Mouse (Mus musculus) c-Kit-positive CD71-negative TER-119-negative erythroid progenitor cells, embryonic 14.5 days (primary cell): ENCODE data around the gene Wnt9a.
"Not testable (repeated sequence)": the region's sequence is repeated elsewhere in the genome, so short reads cannot be mapped to it uniquely, and the experiment has no call there.

Source experiments
- DNase-seq: peaks from one replicate; pipeline ENCODE4 v3.0.0-alpha.2; 2013; ENCODE audit warnings: low read depth

The Wnt9a gene

DNA sequence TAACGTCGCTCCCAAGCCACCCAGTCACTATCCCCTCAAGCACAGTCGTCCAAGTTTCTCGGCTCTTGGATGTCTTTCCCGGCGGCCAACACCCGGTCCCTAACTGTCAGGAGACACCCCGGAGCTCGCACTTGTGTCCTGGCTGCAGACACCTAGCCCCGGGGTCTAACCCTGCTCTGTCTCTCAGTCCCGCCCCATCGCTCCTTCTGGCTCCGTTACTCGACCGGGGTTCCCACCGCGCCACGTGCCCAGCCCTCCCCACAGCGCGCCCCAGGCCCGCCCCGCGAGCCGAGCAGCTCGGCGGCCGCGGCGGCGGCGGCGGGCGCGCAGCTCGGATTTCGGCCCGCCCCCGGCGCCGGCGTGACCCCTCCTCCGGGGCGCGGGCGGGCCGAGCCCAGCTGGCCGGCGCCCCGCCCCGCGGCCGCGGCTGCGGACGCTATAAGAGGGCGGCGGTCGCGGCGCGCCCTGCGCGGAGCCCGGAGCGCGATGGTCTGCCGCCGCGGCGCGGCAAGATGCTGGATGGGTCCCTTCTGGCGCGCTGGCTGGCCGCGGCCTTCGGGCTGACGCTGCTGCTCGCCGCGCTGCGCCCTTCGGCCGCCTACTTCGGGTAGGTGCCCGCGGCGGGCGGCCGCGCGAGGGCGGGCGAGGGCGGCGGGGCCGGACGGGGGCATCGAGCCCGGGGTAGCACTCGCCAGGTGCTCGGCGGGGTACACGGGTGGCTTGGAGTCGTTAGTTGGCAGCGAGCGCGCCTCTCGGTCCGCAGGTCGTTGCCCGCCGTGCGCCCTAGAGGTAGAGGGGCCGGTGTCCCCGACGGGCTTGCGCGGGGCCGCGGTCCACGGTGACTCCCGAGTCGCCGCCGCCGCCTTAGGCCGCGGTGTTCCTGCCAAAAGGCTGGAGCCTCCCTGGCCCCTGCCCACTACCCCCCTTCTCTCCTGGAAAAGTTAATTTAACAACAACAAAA lies at the start of gene Wnt9a:
Gene Wnt9a, plus strand, starts transcription at position 468 of the 961 bp plus-strand sequence.
- no peak for DNase-seq

DNA sequence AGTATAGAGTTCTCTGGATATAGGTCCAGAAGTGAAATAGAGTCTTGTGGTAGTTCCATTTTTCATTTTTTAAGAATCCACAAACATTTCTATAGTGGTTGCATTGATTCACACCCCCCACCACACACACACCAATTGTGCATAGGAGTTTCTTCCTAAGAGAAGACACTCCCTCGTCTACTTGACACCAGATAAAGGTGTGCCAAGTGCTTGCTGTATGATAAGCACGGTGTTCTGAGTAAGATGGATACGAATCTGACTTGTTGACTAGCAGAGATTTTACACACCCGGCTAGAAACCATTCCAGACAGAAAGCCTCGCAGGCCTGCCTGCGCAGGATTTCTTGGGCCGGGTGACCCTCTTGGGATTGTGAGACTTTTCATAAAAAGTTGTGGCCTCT lies 47.1 kb upstream of the Wnt9a start:
- DNase-seq, result no peak

DNA sequence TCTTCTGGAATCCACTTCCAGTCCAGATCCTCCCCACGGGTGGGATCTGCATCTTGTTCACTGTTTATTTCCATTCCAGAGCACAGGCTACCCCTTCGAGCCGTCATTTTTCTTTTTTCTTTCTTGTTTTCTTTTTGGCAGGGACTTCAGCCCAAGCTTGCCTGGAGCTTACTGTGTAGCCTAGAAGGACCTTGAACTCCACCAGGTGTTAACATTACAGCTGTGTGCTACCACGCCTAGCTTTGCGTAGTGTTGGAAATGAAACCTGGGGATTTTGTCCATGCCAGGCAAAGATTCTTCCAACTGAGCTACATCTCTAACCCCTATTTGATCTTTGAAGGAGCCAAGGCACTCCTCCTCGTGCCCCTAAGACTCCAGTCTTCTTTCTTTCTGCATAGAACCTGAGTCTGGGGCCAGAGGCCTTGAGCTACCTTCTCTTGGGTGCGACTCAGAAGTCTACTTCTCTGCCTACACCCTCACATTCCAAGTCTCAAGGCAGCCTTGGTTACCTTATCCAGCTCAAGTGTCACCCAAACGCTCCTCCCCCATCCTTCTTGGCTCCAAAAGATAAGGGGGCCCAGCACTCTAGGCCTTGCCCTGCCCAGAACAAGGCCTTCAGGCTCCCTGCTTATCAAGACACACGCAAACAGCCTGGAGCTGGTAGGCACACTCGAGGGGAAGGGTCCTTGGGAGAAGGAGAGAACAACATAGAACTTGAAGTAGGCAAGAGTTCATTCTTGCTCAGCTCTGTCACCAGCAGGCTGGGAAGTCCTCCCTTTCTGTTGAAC lies 45.8 kb upstream of the Wnt9a start:
- DNase-seq, result peak; percentile 33

DNA sequence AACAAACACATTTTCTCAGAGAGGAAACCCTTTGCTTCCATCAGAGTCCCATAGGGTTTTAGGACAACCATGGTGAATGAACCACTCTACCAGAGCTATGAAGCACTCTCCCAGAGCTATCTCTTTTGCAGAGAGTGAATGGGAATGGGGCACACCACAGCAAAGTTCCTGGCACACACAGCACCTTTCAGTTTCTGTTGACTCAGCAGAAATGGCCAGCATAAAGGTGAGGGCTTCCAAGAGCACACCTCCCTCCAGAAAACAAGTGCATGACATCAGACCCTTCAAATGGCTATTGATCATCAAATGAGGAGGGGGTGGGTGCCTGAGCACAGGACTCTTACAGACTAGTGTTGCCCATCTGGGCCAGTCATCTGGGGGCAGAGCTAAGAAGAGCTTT lies 44.4 kb upstream of the Wnt9a start:
- DNase-seq, result no peak

DNA sequence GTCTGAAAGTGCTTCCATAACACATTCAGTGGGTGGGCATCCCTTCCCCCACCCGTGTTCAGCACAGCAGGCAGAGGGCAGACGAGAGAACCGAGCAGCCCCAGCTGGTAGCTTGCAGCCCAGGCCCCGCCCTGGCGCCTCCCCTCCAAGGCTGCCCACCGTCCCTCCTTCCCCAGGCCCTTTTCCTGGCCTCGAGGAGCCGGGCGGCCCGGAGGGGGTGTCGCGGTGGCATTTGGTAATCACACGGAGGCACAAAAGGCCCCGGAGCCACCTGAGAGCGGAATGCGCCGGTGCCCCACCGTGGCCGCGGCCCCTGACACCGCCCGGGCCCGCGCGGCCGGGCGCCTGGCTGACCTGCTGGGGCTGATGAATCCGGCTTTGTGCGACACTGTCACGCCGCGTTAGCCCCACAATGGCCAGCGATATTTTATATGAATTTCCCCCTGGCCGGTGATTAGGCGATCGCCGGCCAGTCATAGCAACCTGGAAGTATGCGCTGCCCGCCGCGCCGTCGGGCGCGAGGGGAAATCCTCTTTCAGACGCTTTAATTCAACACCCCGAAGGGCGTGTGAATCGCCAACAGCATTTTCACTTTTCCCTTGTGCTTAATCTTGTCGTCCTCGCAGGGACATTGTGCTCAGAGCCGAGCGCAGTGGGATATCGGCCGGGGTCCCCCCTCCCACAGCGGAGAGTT lies 42.7 kb upstream of the Wnt9a start:
- DNase-seq, result no peak

DNA sequence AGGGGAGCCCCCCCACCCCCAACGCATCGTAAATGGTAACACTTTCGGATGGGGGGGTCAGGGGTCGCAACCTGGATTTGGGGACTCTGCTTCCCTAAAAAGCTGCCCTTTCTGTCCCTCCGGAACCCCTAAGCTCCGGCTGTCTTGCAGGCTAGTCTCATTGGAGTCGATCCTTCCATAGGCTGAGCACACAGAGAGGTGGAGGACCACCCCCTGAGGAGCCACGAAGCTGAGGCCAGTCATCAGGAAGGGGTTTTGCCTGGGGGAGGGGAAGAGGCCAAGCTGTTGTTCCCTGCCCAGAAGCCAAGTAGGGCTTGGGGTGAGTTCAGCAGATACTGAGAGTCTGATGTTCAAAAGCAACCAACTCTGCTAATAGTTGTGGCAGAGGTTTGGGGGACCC lies 42.1 kb upstream of the Wnt9a start:
- no peak for DNase-seq

GRCm38 (mm10) chr11:59265154-59265813 lies 41.4 kb upstream of the Wnt9a start:
- no peak for DNase-seq

DNA sequence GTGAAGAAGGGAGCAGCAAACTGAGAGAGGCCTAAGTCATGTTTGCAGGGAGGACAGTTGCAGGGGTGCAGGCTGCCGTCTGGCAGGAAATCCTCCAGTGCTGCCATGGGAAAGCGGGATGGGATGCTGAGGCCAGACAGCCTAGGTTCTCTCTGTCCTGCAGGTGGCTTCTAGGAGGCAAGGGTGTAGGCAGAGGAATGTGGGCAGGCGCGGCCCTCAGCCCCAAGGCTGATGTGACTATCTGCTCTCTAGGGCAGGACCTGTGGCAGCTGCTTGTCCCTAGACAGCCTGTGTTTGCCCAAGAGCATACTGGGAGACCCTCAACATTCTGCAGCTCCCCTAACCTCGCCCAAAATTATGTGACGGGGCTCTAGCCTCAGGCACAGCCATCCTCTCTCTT lies 40.0 kb upstream of the Wnt9a start:
- DNase-seq, result no peak

DNA sequence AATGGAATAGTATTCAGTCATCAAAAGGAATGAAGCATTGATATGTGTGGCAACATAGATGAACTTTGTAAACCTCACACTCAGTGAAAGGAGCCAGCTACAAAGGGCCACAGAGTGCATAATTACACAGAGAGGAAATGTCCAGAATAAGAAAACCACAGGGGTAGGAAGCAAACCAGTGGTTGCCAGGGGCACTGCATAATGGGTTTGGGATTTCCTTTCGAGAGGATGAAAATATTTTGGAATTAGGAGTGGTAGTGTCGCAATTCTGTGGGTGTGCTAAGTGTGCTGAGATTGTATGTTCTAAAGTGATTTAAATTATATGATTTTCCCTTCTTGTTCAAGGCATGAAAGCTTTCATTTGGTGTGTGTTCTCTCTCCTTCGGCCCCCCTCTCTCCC lies 32.5 kb upstream of the Wnt9a start:
- no peak for DNase-seq

GRCm38 (mm10) chr11:59276877-59277276 lies 29.9 kb upstream of the Wnt9a start:
- DNase-seq, result no peak

DNA sequence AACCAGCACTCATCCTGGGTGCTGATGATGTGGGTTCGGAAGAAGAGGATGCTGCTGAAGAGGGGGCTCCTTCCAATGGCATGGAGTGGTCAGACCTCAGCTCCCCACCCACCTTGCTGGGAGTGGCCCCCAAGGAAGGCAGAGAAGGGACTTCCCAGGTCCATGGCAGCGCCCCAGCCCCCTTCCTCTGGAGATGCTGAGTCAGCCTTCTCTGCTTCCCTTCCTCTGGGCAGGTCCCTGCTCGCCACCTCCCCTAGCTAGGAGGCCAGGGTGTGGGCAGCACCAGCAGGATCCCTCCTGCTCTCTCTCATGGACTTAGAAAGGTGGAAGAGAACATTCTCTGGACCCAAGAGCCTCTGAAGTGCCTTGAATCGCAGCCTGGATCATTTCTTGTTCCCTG lies 28.7 kb upstream of the Wnt9a start:
- DNase-seq, result no peak

- DNase-seq, result no peak
These were observed 24.6 kb upstream of the Wnt9a start for GRCm38 (mm10) chr11:59282111-59282510.

DNA sequence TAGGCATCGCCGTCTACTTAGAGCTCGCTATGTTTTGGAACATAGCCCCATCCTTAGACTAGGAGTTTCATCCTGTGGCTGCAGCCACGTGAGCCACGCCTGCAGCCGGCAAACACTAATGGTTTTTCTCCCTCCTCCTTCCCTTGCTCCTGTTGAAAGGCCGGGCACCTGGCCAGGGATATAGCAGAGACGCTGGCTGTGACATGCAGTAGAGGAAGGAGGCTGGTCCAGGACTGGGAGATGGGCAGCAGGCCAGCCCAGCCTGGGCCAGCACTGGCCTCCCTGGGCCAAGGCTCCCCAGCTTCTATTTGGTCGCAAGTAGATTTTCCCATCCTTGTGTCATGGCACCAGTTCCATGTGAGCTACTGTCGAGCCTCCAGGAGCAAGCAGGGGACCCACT lies 23.8 kb upstream of the Wnt9a start:
- no peak for DNase-seq

DNA sequence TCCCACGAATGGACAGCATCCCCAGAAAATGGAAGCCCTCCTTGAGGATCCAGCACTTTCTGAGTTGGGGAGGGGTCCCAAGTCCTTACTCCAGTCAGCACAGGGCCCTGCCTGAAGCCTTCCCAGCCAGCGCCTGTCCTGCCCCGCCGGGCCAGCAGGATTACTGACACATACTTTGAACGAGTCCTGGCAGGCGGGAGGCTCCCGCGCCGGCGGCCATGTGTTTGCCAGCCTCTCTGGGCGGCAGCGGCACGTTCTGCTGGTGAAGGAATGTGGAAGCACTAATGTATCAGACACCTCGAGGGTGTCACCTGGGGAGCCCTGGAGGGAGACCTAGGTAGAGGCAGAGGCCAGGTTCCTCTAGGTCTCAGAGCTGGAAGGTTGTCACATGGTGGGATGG lies 22.6 kb upstream of the Wnt9a start:
- no peak for DNase-seq

DNA sequence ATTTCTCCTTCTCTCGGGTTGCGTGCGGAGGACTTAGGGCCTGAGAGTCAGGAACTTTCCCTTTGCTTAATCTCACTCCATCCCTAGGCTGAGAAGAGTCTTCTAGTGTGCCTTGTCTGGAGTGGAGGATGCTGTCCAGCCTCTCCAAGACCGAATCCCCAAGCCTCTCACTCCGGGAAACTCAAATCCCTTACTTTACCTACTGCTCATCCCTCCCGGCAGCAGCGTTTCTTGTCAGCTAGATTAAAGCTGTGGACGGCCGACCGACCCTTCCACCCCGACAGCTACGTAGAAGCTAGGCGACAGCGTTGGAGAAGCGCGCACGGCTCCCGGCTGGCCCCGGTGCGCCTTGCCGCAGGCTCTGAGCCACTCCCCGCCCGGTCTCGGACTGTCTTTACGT lies 17.0 kb upstream of the Wnt9a start:
- no peak for DNase-seq

- no peak for DNase-seq
These were observed 15.9 kb upstream of the Wnt9a start, which contains the start of gene Wnt3a for GRCm38 (mm10) chr11:59290702-59291303. Wnt3a (minus strand) TSS chr11:59290752.

DNA sequence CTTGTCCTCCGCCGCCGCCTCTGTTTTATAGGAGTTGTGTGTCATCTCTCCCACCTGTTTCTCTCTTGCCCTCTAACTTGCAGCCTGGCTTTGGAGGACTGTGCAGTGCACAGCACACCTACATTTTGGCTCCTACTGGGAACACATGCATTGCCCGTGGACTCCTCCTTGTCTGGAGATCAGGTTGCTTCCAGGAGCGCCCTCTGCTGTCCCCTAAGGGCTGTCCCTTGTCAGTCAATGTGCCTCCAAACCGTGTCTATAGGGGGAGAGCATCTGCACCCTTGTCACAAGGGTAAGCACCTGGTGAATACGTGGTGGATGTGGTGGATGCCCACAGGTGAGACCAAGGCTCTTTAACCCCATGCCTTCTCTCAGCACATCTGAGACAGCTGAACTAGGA lies 13.1 kb upstream of the Wnt9a start:
- peak; percentile 49 for DNase-seq

- no peak for DNase-seq
These were observed 8.8 kb upstream of the Wnt9a start for GRCm38 (mm10) chr11:59297941-59298340.

GRCm38 (mm10) chr11:59300185-59300584 lies 6.5 kb upstream of the Wnt9a start:
- DNase-seq, result no peak

DNA sequence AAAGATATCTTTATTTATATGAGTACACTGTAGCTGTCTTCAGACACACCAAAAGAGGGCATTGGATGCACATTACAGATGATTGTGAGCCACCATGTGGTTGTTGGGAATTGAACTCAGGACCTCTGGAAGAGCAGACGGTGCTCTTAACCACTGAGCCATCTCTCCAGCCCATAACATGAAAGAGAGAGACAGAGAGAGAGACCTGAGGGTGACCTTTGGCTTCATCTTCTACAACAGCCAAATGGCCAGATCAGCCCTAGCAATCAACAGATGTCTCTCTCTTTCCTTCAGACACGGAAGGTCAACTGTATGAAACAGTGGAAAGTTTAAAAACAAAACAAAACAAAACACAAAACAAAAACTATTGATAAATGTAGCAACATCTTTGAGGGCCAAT lies 5.7 kb upstream of the Wnt9a start:
- DNase-seq, result not testable (repeated sequence)
